Mouse (Mus musculus) lung, postnatal 0 days (tissue): Measurements from ENCODE around the gene Kdm2b. TPM values are rescaled to one million over a fixed set of nuclear protein-coding genes. Genes with fewer than 3 reads are reported as not detected.

Experiments
- ATAC-seq: fragments of 200-750 bp; cut with Nextera tagmentation; 2 replicates; pipeline ENCODE4 v1.8.0; 2017; ENCODE audit warnings: moderate library complexity
- DNase-seq: peaks from one replicate; pipeline ENCODE4 v3.0.0-alpha.2; 2016; ENCODE audit warnings: low spot score
- H3K27ac ChIP-seq: fragments of 300-500 bp; sonication (generic); 2 replicates; pipeline ENCODE4 v1.5.1; 2014; ENCODE audit warnings: antibody characterized with exemption, mild to moderate bottlenecking, low read length, mixed read lengths
- H3K27me3 ChIP-seq: fragments of 300-500 bp; sonication (generic); replicated peaks from 2 replicates; pipeline ENCODE4 v1.6.1; 2014; ENCODE audit warnings: low read length, mixed read lengths; ENCODE audit not compliant: insufficient read depth
- H3K36me3 ChIP-seq: fragments of 300-500 bp; sonication (generic); 2 replicates; pipeline ENCODE4 v1.6.1; 2014; ENCODE audit warnings: low read length, mixed read lengths; ENCODE audit not compliant: insufficient read depth
- H3K4me1 ChIP-seq: fragments of 300-500 bp; sonication (generic); 2 replicates; pipeline ENCODE4 v1.6.1; 2014; ENCODE audit warnings: antibody characterized with exemption, low read depth, low read length, mixed read lengths; ENCODE audit not compliant: insufficient read depth
- H3K4me2 ChIP-seq: fragments of 300-500 bp; sonication (generic); replicated peaks from 2 replicates; pipeline ENCODE4 v1.6.1; 2014; ENCODE audit warnings: low read depth, mild to moderate bottlenecking, low read length, moderate library complexity, mixed read lengths
- H3K4me3 ChIP-seq: fragments of 300-500 bp; sonication (generic); 2 replicates; pipeline ENCODE4 v1.5.1; 2014; ENCODE audit warnings: low read depth, low read length
- H3K9ac ChIP-seq: fragments of 300-500 bp; sonication (generic); replicated peaks from 2 replicates; pipeline ENCODE4 v1.6.1; 2014; ENCODE audit warnings: low read depth, mild to moderate bottlenecking
- H3K9me3 ChIP-seq: fragments of 300-500 bp; sonication (generic); 2 replicates; pipeline ENCODE4 v1.6.1; 2016; ENCODE audit warnings: low read length, mixed read lengths
- CTCF ChIP-seq: IDR thresholded peaks from 2 replicates; pipeline ENCODE4 v1.5.1; 2016; ENCODE audit warnings: antibody characterized with exemption, mild to moderate bottlenecking
- EP300 ChIP-seq: IDR thresholded peaks from 2 replicates; pipeline ENCODE4 v1.6.1; 2016; ENCODE audit warnings: antibody characterized with exemption, mild to moderate bottlenecking, control low read depth
- WGBS: fragments of 180-500 bp; shearing (Covaris S2); extraction: QIAGEN DNeasy Blood & Tissue Kit; methylation state at CpG from one replicate; pipeline ENCODE4 v1.1.7; 2014; 5-methylcytosine and 5-hydroxymethylcytosine counted together
- polyA plus RNA-seq: library from polyadenylated mRNA; unstranded; fragments of >200 nt; fragmentation: Nextera tagmentation; extraction: Ambion mirVana; gene quantifications from 2 replicates; pipeline ENCODE4 v1.2.1, GENCODE M21; 2015

Gene Kdm2b
- polyA plus RNA-seq, 1 experiment from 2014 or later: 12.2 TPM

GRCm38 (mm10) chr5:122855858-122856257 is 133.8 kb downstream of the Kdm2b start:
- peaks cover 3% of the 10 kb centered on the region; the same call in 1 of the 2 replicates for H3K4me1 ChIP-seq
- 59% methylated on average over 3 of the region's 3 CpGs for WGBS

DNA sequence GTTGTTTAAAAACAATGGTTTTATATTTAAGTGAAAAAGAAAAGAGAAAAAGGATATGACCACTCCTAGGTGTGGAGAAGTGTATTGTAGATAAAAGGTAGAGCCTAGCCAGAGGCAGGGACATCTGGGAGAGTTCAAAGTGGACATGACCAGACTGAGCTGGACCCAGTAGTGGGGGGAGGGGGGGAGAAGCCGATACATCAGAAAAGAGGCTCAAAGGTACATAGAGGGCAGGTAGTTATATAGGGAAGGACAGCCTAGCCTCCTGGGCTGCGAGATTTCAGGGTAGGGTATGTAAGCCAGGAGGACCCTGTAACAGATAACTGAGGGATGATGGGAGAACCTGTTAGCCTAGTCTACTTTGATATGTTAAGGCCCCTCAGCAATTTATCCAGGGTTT is 137.0 kb downstream of the Kdm2b start:
- Histone ChIP-seq H3K27ac (no peak overlapping the region), H3K9ac (no peak overlapping the region), H3K27me3 (no peaks in the 10 kb centered on the region), H3K4me1 (peaks cover 7% of the 10 kb centered on the region; the same call in 1 of the 2 replicates), H3K9me3 (no peaks in the 10 kb centered on the region), H3K4me3 (no peak overlapping the region), H3K36me3 (no peaks in the 10 kb centered on the region), H3K4me2 (no peak overlapping the region)
- TF ChIP-seq CTCF (no peak), EP300 (no peak)
- DNase-seq: no peak
- no peak for ATAC-seq
- 75% methylated on average over 2 of the region's 2 CpGs for WGBS

More at GRCm38 (mm10) chr5:122855858-122856257, 133.8 kb downstream of the Kdm2b start:
- H3K9me3 ChIP-seq: no peaks in the 10 kb centered on the region
- no peak overlapping the region for H3K4me2 ChIP-seq
- H3K4me3 ChIP-seq: no peak overlapping the region
- no peak overlapping the region for H3K9ac ChIP-seq
- DNase-seq (peak; percentile 35), ATAC-seq (no peak)
- H3K36me3 ChIP-seq: no peaks in the 10 kb centered on the region
- H3K27me3 ChIP-seq: no peaks in the 10 kb centered on the region
- no peak for TF ChIP-seq CTCF
- no peak for TF ChIP-seq EP300
- no peak overlapping the region for H3K27ac ChIP-seq

- TF ChIP-seq CTCF: peak; percentile 70
- TF ChIP-seq EP300: no peak
- H3K9ac ChIP-seq: peak overlapping the region; percentile 98
- H3K27ac ChIP-seq: peak overlapping the region; percentile 90
- under 1% methylated on average over 32 of the region's 38 CpGs for WGBS
- no peaks in the 10 kb centered on the region for H3K27me3 ChIP-seq
- H3K9me3 ChIP-seq: no peaks in the 10 kb centered on the region
- peaks cover 7% of the 10 kb centered on the region; the same call in 1 of the 2 replicates for H3K4me1 ChIP-seq
- ATAC-seq (peak; percentile 81), DNase-seq (peak; percentile 83)
- H3K4me3 ChIP-seq: peak overlapping the region; percentile 83
- peak overlapping the region; percentile 96 for H3K4me2 ChIP-seq
- no peaks in the 10 kb centered on the region for H3K36me3 ChIP-seq
Measured at GRCm38 (mm10) chr5:122850319-122851002, 139.2 kb downstream of the Kdm2b start.

DNA sequence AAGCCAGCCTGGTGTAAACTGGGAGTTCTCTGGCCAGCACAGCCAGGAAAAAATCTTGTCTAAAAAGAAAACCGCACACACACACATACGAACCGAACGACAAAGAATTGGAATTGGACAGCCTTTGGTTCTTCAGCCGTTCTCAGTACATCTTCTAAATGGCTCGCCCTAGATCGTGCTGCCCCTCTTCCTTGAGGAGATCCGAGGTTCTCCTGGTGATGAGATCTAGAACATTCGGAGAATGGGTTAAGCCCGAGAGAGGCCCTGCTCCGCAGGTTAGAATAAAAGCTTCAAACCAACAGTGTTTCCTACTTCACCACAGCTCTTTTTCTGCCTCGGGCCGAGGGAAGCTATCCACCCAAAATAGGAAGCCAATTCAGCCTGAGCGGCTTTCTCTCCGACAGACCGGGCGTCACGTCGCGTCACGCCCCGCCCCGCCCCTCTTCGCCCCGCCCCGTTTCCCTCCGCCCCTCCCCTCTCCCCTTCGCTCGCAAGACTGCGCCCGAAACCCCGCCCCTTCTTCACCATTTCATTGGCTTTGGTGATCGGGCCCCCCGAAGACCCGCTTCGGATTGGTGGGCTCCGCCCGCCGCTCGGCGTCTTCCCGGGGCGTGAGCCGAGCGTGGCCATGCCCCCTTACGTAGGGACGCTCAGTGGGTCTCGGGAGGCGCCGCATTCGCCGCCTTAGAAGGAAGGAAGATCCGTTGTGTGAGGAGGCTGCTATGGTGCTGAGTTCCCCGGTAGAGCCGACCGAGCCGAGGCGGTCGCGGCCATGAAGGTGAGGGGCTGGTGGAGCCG is 139.9 kb downstream of the Kdm2b start, which contains the start of gene Rnf34:
Gene Rnf34, plus strand, starts transcription at position 528 of the 798 bp plus-strand sequence.
- DNase-seq (peak; percentile 100), ATAC-seq (peak; percentile 100)
- H3K9ac ChIP-seq: peak within 1 kb of the TSS; percentile 98
- no peaks in the 10 kb centered on the region for H3K9me3 ChIP-seq
- H3K4me2 ChIP-seq: peak within 1 kb of the TSS; percentile 96
- TF ChIP-seq CTCF: no peak
- no peak for TF ChIP-seq EP300
- 2% methylated on average over 61 of the region's 61 CpGs for WGBS
- H3K27ac ChIP-seq: peak within 1 kb of the TSS; percentile 90
- no peaks in the 10 kb centered on the region for H3K36me3 ChIP-seq
- no peaks in the 10 kb centered on the region for H3K27me3 ChIP-seq
- peak within 1 kb of the TSS; percentile 83 for H3K4me3 ChIP-seq
- peaks cover 7% of the 10 kb centered on the region; the same call in 1 of the 2 replicates for H3K4me1 ChIP-seq

GRCm38 (mm10) chr5:122843799-122844198 is 145.8 kb downstream of the Kdm2b start:
- H3K4me1 ChIP-seq: no peaks in the 10 kb centered on the region
- ATAC-seq: no peak
- peak; percentile 22 for DNase-seq
- no peak overlapping the region for H3K27ac ChIP-seq
- H3K9ac ChIP-seq: no peak overlapping the region
- TF ChIP-seq CTCF: no peak
- TF ChIP-seq EP300: no peak
- 77% methylated on average over 5 of the region's 5 CpGs for WGBS
- H3K36me3 ChIP-seq: no peaks in the 10 kb centered on the region
- no peak overlapping the region for H3K4me2 ChIP-seq
- no peaks in the 10 kb centered on the region for H3K27me3 ChIP-seq
- H3K9me3 ChIP-seq: no peaks in the 10 kb centered on the region
- no peak overlapping the region for H3K4me3 ChIP-seq

GRCm38 (mm10) chr5:122841126-122841525 is 148.5 kb downstream of the Kdm2b start:
- Histone ChIP-seq H3K4me2 (no peak overlapping the region), H3K9me3 (no peaks in the 10 kb centered on the region), H3K27ac (no peak overlapping the region), H3K4me1 (no peaks in the 10 kb centered on the region), H3K9ac (no peak overlapping the region), H3K36me3 (no peaks in the 10 kb centered on the region), H3K4me3 (no peak overlapping the region), H3K27me3 (no peaks in the 10 kb centered on the region)
- 91% methylated on average over 2 of the region's 2 CpGs for WGBS
- DNase-seq: no peak
- no peak for ATAC-seq
- no peak for TF ChIP-seq CTCF
- no peak for TF ChIP-seq EP300
